Mouse (Mus musculus): ENCODE results near the gene Mars2.

Gene Mars2

DNA sequence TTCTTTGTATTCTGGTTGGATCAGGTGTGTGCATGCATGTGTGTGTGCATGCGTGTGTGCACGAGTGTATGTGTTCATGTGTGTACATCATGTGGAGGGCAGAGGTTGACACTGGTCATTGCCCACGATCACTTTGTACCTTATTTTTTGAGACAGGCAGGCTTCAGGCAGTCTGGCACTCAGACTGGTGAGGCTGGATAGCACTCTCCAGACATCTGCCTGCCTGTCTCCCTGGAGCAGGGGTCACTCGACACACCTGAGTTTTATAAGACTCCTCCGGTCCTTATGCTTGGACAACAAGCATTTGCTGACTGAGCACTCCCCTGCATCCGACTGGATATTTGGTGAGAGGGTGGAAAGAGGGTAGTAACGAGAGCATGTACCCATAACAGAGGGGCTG, 14.0 kb upstream of the Mars2 start:
- DNase-seq = no peak

GRCm38 (mm10) chr1:55224111-55224510, 12.9 kb upstream of the Mars2 start:
- DNase-seq = no peak

- no peak for DNase-seq
These were observed 11.6 kb upstream of the Mars2 start for GRCm38 (mm10) chr1:55225398-55225797.

DNA sequence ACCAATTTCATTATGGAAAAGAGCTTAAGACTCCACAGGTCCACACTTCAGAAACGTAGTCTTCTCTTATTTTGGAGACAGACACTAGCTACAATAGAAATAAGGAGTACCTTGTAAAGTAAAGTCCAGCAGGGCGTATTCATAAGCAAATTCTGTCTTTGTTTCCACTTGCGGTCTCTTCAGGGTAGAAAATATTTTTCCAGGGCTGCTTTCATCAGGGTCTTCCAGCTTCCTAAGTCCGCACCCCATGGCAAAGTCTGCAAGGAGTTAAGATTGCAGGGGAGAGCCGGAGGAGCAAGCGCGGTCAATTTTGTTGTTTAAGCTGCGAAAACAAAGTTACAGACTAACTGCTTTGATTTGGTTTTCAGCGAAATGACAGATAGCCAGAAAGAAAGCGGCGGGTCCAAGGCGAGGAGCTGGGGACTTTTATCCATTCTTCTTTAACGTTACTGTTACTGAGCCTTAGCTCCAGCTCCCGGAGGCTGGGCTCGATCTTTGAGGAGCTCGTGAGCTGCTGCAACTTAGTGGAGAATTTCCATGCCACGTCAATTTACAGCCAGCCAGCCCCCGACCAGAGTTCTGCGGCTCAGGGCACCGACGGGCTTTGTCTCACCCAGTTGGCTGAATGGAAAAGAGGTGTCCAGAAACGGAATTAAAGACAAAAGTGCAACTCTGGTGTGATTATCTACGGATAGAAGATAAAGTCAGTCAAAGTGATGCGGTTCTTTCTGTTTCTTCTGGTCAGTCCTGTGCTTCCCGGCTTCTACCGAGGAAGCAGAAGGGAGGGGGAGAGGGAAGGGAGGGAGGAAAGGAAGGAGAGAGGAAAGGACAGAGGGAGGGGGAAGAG, 10.7 kb upstream of the Mars2 start, which contains the start of gene Rftn2:
Gene Rftn2 (minus strand): TSS at position 772 of the 847 bp plus-strand sequence.
- peak; percentile 67 for DNase-seq

GRCm38 (mm10) chr1:55227376-55227775, 9.6 kb upstream of the Mars2 start:
- no peak for DNase-seq

GRCm38 (mm10) chr1:55228256-55228884, 8.6 kb upstream of the Mars2 start:
- DNase-seq = no peak

- no peak for DNase-seq
These were observed 2.0 kb upstream of the Mars2 start for GRCm38 (mm10) chr1:55234910-55235520.

DNA sequence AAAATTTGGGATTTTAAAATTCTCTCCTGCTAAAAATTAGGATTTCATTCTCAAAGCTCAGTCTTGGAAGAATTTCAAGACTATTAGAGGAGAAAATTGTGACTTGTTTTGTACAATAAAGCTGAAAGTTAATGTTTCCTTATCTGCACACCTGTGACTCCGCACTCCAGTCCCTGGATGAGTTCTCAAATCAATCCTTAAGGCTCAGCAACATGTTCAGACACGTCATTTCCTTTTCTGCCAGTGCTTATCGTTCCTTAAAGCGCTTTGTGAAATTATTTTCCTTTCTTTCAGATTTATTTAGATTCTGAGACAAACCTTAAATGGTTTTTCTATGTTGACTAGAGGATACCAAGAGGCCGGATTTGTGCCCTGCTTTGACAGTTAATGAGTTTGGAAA, 490 bp upstream of the Mars2 start:
- DNase-seq = no peak

DNA sequence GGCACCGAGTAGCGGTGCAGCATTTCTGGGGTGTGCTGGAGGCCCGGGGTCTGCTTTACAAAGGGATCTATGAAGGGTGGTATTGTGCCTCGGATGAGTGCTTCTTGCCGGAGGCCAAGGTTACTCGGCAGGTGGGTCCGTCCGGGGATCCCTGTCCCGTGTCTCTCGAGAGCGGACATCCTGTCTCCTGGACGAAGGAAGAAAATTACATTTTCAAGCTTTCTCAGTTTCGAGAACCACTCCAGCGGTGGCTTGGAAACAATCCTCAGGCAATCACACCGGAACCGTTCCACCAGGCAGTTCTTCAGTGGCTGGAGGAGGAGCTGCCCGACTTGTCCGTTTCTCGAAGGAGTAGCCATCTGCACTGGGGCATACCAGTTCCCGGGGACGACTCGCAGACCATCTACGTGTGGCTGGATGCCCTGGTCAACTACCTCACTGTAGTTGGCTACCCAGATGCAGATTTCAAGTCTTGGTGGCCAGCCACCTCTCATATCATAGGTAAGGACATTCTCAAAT, 725 bp downstream of the Mars2 start:
- DNase-seq = peak; percentile 36

DNA sequence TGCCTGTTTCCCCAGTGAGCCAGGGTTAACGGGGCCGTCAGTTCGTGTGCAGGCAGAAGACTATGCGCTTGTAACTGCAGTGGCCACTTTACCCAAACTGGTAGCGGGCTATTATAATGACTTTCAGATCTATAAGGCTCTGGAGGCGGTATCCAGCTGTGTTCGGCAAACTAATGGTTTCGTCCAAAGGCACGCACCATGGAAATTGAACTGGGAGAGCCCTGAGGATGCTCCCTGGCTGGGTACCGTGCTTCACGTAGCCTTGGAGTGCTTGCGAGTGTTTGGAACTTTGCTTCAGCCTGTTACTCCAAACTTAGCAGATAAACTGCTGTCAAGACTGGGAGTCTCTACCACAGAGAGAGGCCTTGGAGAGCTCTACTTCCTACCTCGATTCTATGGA, 1.5 kb downstream of the Mars2 start:
- DNase-seq = no peak

- peak; percentile 44 for DNase-seq
These were observed 2.3 kb downstream of the Mars2 start for GRCm38 (mm10) chr1:55239237-55239636.

- DNase-seq = no peak
These were observed 9.4 kb downstream of the Mars2 start for GRCm38 (mm10) chr1:55246374-55246773.

DNA sequence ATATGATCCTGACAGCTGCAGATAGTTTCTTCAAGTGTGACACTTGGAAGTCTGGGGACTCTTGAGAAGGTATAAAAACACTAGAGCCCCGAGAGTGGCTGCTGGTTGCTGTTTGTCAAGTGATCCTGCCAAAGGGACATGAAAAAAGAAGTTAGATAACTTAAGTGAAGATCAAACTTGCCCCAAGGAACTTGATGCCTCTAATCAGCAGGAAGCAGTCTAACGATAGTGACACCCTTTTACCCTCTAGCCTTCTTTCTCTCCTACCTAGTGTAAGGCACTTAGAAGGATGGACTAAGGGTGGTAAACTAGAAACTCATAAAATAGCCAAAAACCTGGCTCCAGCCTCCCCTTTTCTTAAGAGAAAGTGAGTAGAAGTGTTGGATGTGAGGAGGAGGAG, 27.4 kb downstream of the Mars2 start:
- DNase-seq = no peak

DNA sequence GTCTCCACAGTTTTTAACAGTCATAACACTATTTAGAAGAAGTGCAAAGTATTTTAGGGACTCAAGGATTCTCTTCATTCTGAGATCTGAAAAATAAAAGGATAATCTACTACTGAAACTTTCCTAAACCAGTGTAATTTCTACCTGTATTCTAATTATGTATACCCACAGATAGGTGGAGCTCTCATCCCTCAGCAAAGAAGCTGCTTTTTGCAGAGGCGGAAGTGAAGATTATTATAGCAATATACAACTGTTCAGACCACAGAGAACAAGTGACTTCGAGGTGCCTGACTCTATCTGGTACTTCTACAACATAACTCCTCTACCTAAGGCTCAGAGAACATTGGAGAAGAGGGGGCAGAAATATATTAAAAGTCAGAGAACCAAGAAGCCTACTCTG, 28.5 kb downstream of the Mars2 start:
- DNase-seq = no peak

DNA sequence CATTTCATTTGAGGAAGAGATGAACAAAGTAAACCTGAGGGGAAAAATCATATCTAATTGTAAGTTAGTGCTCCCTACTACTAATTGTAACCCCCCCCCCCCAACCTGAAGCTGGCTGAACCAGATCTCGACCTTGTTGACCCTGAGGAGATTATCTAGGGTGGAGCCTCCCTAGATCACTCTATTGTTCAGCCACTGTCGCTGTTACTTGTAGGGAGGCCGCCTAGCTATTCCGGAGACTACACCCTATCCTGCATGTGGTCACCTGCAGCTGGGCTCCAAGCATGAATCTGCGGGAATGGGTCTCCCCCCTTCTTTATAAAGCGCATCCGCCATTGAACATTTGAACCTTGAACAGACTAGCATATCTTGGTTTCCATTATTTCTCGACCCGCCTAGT, 42.1 kb downstream of the Mars2 start:
- no peak for DNase-seq

Measured in kidney, postnatal 10 days (tissue).